Mouse (Mus musculus): ENCODE data around the gene Atxn7l3. TPM values are rescaled to one million over a fixed set of nuclear protein-coding genes. Genes with fewer than 3 reads are reported as not detected.

Atxn7l3 gene
- polyA plus RNA-seq, 1 experiment from 2014 or later = 29.9 TPM

DNA sequence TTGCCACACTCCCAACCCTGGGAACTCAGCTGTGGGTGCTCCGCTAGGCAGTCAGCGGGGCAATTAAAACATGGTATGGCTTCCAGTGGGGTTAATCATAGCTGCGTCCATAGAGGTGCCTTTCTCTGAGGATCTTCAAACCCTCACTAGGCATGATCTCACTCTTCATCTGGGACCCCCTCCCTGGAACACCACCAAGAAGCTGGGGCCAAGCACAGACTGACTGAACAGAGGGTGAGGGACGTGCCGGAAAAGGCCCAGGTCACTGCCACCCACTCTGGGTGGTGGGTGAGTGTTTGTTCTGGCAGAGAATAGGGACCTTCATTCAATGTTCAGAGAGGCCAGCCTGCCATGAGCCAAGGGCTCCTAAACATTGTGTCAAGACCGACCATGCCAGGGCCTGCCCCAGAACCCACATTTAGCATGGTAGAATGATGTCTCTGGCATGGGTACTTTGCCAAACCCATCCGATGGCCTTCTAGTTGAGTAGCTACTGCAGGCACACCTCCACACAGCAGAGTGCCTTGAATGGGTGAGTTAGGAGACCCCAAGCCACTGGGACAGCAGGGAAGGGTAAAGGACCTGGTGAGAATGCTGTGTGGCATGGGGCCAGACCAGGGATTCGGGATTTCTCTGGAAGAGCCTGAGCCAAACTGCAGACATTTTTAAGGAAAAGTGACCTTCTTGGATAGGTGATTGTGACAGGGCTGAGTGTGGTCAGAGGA, 29.6 kb downstream of the Atxn7l3 start:
- Histone ChIP-seq H3K4me2 (no peak overlapping the region), H3K9me3 (no peaks in the 10 kb centered on the region), H3K4me1 (replicated peaks) (peaks cover 7% of the 10 kb centered on the region), H3K27me3 (no peaks in the 10 kb centered on the region), H3K27ac (no peak overlapping the region), H3K9ac (no peak overlapping the region), H3K4me3 (no peak overlapping the region), H3K36me3 (no peaks in the 10 kb centered on the region)
- WGBS = 89% methylated on average over 8 of the region's 8 CpGs
- no peak for ATAC-seq (ENCODE audit: low FRiP score)

DNA sequence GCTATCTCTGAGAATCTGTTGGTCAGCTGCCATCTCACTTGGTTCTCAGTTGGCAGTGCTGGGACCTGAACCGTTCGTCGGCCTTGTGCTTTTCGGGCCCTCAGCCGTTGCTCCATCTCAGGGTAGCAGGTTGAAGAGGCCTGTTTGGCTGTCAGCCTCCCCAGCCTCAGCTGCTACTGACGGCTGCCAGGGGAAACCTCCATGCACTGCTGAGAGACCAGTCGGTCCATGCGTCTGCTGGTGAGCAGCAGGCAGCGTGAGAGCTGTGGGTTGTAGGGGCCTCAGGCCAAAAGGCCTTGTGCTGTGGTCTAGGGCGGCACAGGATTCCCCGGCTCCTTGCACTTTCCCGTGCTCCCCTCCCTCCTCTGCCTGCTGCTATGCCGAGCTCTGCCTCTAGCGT, 30.6 kb downstream of the Atxn7l3 start:
- Histone ChIP-seq H3K27ac (no peak overlapping the region), H3K9ac (no peak overlapping the region), H3K27me3 (no peaks in the 10 kb centered on the region), H3K4me2 (no peak overlapping the region), H3K9me3 (no peaks in the 10 kb centered on the region), H3K36me3 (peaks cover under 1% of the 10 kb centered on the region; the same call in 1 of the 2 replicates), H3K4me3 (no peak overlapping the region), H3K4me1 (replicated peaks) (peaks cover 7% of the 10 kb centered on the region)
- ATAC-seq (ENCODE audit: low FRiP score) = no peak
- WGBS = 59% methylated on average over 14 of the region's 14 CpGs

DNA sequence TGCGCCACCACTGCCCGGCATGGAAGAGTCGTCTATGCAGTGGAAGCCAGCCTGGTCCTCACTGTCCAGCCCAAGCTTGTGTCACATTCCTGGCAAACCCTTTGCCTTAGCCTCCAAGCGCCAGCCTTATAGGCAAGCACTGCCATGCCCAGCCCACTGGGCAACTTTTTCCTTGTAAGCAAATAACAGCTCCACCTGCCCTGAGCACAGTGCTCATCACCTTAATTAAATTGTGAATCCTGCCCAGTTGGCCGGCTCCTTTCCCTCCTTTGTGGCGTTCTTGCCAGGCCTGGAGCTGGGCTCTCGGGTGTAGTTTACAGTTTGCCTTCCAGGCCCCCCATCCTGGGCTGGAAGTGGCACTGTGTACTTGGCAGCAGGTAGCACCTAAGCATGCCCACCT, 33.2 kb downstream of the Atxn7l3 start:
- Histone ChIP-seq H3K9ac (no peak overlapping the region), H3K27ac (no peak overlapping the region), H3K4me2 (no peak overlapping the region), H3K36me3 (peaks cover 4% of the 10 kb centered on the region; the same call in 1 of the 2 replicates), H3K4me1 (replicated peaks) (peaks cover 7% of the 10 kb centered on the region), H3K9me3 (no peaks in the 10 kb centered on the region), H3K27me3 (no peaks in the 10 kb centered on the region), H3K4me3 (no peak overlapping the region)
- 93% methylated on average over 7 of the region's 7 CpGs for WGBS
- ATAC-seq (ENCODE audit: low FRiP score) = no peak

DNA sequence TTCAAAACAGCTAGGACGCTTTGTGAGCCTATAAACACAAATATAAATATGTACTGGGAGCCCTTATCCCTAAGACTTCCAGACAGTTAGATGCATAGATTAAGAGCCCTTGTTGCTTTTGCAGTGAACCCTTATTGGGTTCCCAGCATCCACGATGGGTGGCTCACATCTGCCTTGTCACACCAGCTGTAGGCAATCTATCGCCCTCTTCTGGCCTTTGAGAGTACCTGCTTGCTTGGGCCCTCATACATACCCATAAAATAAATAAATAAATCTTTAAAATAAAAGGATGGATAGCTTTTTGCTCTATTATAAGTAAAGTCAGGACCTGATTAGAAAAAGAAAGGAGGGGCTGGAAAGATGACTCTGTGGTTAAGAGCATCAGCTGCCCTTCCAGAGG, 37.9 kb downstream of the Atxn7l3 start:
- no peak for ATAC-seq (ENCODE audit: low FRiP score)
- no peak overlapping the region for H3K4me3 ChIP-seq
- no peak overlapping the region for H3K4me2 ChIP-seq
- H3K9me3 ChIP-seq = no peaks in the 10 kb centered on the region
- no peak overlapping the region for H3K9ac ChIP-seq
- H3K27ac ChIP-seq = no peak overlapping the region
- no peaks in the 10 kb centered on the region for H3K27me3 ChIP-seq
- peaks cover 3% of the 10 kb centered on the region for H3K4me1 ChIP-seq (replicated peaks)
- H3K36me3 ChIP-seq = peaks cover 4% of the 10 kb centered on the region; the same call in 1 of the 2 replicates
- 87% methylated on average over 3 of the region's 3 CpGs for WGBS

DNA sequence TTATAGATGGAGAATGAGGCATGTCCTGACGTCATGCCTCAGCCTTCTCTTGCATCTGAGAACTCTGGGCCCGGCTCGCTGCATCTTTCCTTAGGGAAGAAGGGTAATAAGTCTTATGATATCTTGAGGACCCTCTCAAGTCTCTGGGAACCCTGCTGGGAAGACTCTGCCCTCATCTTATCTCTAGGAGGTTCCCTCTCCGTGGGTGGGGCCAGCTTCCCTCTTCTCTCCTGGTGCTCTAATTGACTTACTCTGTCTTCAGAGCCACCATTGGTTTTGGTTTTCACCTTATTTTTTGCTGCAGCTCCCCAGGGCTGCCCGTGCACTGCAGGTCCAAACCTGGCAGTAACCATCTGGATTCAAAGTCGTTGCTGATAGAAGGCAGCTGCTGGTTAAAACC, 38.3 kb downstream of the Atxn7l3 start:
- Histone ChIP-seq H3K27me3 (no peaks in the 10 kb centered on the region), H3K9ac (no peak overlapping the region), H3K4me2 (no peak overlapping the region), H3K4me3 (no peak overlapping the region), H3K9me3 (no peaks in the 10 kb centered on the region), H3K27ac (no peak overlapping the region), H3K4me1 (replicated peaks) (peaks cover 3% of the 10 kb centered on the region), H3K36me3 (peaks cover 4% of the 10 kb centered on the region; the same call in 1 of the 2 replicates)
- ATAC-seq (ENCODE audit: low FRiP score) = no peak
- WGBS = 88% methylated on average over 6 of the region's 6 CpGs

DNA sequence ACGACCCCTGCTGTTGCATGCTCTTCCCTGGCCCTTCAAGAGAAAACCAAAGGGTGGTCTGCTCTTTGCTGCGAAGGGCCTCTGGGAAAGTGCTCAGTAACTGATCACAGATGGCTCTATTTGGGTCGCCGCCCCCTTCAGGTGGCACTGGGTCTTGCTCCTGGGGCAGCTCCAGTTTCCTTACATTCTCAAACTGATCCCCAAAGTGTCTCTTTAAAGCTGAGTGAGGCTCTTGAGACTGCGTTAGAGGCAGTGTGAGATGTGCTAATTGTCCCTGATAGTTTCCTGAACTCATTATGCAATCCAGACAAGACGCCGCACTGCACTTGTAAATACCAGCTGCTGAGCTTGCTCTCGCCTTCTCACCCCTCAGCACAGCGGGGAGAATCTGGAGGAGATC, 38.9 kb downstream of the Atxn7l3 start:
- Histone ChIP-seq H3K27ac (no peak overlapping the region), H3K4me3 (no peak overlapping the region), H3K4me1 (replicated peaks) (peaks cover 3% of the 10 kb centered on the region), H3K36me3 (peaks cover 4% of the 10 kb centered on the region; the same call in 1 of the 2 replicates), H3K9ac (no peak overlapping the region), H3K9me3 (no peaks in the 10 kb centered on the region), H3K27me3 (no peaks in the 10 kb centered on the region), H3K4me2 (no peak overlapping the region)
- WGBS = 46% methylated on average over 8 of the region's 9 CpGs
- ATAC-seq (ENCODE audit: low FRiP score) = no peak

DNA sequence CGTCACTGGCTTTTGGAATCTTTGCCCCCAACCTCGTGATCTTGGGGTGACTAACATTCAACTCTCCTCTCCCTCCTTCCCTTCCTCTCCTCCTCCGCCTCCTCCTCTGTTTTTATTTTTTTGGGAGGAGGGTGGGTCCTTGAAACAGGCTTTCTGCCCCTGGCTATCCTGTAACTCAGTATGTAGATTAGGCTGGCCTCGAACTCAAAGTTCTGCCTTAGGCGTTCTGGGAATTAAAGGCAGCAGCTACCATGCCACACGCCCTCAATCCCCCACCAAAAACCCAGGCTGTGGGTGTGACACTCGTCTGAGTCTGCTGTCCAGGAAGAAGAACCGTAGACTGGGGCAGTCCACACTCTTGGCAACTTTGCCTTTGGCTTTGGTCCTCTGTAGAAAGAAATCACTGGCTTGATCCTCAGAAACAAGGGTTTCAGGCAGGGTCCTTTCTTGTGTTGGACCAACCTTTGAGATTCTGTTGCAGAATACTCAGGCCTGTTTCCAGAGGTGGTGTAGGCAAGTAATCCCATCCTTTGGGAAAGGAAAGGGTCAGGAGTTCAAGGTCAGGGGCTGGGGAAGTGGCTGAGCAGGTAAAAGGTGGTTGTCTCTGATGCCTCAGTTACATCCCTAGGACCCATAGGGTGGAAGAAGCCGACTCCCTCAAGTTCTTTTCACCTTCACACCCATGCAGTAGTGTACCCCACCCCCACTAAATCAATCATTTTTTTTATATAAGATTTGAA, 46.9 kb downstream of the Atxn7l3 start:
- peak overlapping the region; percentile 83 for H3K4me2 ChIP-seq
- no peak for ATAC-seq (ENCODE audit: low FRiP score)
- WGBS = 10% methylated on average over 9 of the region's 9 CpGs
- peak overlapping the region; percentile 47 for H3K4me3 ChIP-seq
- H3K4me1 ChIP-seq (replicated peaks) = peaks cover 26% of the 10 kb centered on the region
- H3K36me3 ChIP-seq = no peaks in the 10 kb centered on the region
- no peaks in the 10 kb centered on the region for H3K9me3 ChIP-seq
- no peaks in the 10 kb centered on the region for H3K27me3 ChIP-seq
- no peak overlapping the region for H3K27ac ChIP-seq
- peak overlapping the region; percentile 60 for H3K9ac ChIP-seq

DNA sequence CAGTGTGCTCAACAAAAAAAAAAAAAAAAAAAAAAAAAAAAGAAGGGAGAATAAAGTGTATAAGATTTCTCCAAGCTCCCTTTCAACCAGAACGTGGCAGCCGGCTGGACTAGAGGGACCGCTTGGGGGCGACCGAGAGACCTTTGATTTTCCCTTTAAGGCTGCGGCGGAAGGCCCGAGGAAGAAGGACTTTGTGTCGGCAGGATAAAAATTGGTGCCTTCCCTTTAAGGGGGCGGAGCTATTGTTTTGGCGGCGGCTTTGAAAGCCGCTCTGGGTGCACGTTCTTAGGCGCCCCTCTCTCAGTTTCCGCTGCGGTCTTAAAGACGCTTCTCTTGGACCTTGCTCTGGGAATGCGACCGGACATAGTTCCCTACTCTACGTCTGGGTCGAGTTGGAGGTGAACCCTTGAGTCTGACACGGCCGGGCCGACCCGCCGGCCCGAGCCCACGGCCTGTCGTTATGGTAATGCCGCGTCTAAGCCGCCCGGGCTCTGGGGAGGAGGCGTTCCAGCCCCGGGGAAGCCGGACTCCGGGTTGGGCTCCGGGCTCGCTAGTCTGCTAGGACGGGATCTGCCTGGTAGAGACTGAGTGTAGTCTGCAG, 47.7 kb downstream of the Atxn7l3 start, which contains the start of gene BC030867:
Gene BC030867 (plus strand): TSS at position 253 of the 601 bp plus-strand sequence.
- peak; percentile 29; the same call in 1 of the 2 replicates for ATAC-seq (ENCODE audit: low FRiP score)
- Histone ChIP-seq H3K9ac (peak within 1 kb of the TSS; percentile 60), H3K4me2 (peak within 1 kb of the TSS; percentile 83), H3K27ac (no peak within 1 kb of the TSS; the same call in 1 of the 2 replicates), H3K27me3 (no peaks in the 10 kb centered on the region), H3K4me1 (replicated peaks) (peaks cover 30% of the 10 kb centered on the region), H3K9me3 (no peaks in the 10 kb centered on the region), H3K36me3 (no peaks in the 10 kb centered on the region), H3K4me3 (peak within 1 kb of the TSS; percentile 47)
- WGBS = under 1% methylated on average over 41 of the region's 41 CpGs

DNA sequence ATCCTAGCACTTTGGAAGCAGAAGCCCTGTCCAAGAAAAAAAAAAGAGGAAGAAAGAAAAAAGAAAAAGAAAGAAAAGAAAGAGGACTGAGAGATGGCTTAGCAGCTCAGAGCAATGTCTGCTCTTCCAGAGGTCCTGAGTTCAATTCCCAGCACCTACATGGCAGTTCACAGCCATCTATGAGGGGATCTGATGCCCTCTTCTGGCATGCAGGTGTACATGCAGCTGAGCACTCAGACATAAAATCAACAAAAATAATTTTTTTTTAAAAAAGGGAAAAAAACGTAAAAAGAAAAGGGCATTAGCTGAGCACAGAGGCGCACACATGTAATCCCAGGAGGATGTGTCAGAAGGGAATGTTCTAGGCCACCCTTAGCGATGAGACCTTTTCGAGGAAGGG, 49.6 kb downstream of the Atxn7l3 start:
- Histone ChIP-seq H3K9ac (no peak overlapping the region), H3K27ac (no peak overlapping the region), H3K4me2 (no peak overlapping the region), H3K4me3 (no peak overlapping the region), H3K9me3 (no peaks in the 10 kb centered on the region), H3K27me3 (no peaks in the 10 kb centered on the region), H3K4me1 (replicated peaks) (peaks cover 30% of the 10 kb centered on the region), H3K36me3 (no peaks in the 10 kb centered on the region)
- no peak for ATAC-seq (ENCODE audit: low FRiP score)
- 87% methylated on average over 4 of the region's 4 CpGs for WGBS

DNA sequence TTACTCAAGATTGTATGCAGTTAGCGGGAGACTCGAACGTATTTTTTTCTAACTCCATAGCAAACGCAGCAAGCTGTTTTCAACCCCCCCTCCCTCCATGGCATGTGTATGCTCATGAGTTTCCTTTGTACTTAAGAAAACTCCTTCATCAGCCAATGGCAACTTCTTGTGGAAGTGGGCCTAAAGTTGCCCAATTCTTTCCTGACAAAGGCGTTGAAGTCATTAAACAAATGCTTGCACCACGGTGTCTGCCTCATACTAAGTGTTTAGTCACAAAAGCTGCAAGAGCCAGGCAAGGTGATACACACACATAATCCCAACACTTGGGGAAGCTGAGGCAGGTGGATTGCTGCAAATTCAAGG, 50.2 kb downstream of the Atxn7l3 start:
- ATAC-seq (ENCODE audit: low FRiP score) = no peak
- H3K27ac ChIP-seq = no peak overlapping the region
- H3K4me1 ChIP-seq (replicated peaks) = peaks cover 30% of the 10 kb centered on the region
- no peak overlapping the region; the same call in 1 of the 2 replicates for H3K9ac ChIP-seq
- no peaks in the 10 kb centered on the region for H3K27me3 ChIP-seq
- WGBS = 82% methylated on average over 6 of the region's 6 CpGs
- H3K36me3 ChIP-seq = no peaks in the 10 kb centered on the region
- no peak overlapping the region for H3K4me3 ChIP-seq
- H3K9me3 ChIP-seq = no peaks in the 10 kb centered on the region
- H3K4me2 ChIP-seq = peak overlapping the region; percentile 62; the same call in 1 of the 2 replicates

DNA sequence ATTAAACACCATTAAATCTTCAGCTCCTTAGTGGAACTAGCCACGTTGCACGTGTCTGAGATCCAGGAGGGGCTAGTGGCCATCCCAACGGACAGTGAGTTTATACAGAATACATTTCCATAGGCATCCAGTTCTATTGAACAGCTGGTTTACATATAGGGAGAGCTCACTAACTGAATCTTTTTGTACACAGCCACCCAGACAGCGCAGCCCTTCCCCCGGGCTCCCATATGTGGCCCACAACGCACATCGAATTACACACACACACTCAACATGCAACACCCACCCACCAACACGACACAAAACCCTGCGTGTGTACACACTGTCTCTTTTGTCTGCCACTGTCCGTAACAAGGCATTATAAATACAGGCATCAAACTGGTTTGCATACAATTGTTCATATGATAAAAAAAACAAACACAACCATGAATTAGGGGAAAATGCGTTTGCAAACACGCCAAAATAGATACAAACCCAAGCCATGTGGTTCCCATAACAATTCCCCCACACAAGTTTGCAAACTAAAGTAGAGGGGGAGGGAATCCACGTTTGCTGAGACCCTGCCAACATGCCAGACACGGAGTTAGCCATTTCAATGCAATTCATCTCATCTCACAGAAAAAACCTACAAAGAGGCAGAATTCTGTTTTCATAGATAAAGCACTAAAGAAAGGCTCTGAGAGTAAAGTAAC, 50.7 kb downstream of the Atxn7l3 start:
- H3K36me3 ChIP-seq = no peaks in the 10 kb centered on the region
- no peaks in the 10 kb centered on the region for H3K9me3 ChIP-seq
- H3K4me1 ChIP-seq (replicated peaks) = peaks cover 30% of the 10 kb centered on the region
- H3K27ac ChIP-seq = peak overlapping the region; percentile 75
- no peaks in the 10 kb centered on the region for H3K27me3 ChIP-seq
- H3K4me3 ChIP-seq = peak overlapping the region; percentile 36
- no peak; the same call in 1 of the 2 replicates for ATAC-seq (ENCODE audit: low FRiP score)
- 46% methylated on average over 14 of the region's 14 CpGs for WGBS
- H3K4me2 ChIP-seq = peak overlapping the region; percentile 62
- peak overlapping the region; percentile 65; the same call in 1 of the 2 replicates for H3K9ac ChIP-seq

Data from hindbrain, embryonic 13.5 days (tissue).